Mouse (Mus musculus): ENCODE measurements around the gene Lhfpl3. TPM values are rescaled to one million over a fixed set of nuclear protein-coding genes. Genes with fewer than 3 reads are reported as not detected.
A peak's percentile ranks its signal among the peaks of the same experiment; 100 is the strongest.

Gene Lhfpl3
- total and polyA plus RNA-seq, 2 experiments from 2014 or later, result 51.8 to 72.5 TPM

DNA sequence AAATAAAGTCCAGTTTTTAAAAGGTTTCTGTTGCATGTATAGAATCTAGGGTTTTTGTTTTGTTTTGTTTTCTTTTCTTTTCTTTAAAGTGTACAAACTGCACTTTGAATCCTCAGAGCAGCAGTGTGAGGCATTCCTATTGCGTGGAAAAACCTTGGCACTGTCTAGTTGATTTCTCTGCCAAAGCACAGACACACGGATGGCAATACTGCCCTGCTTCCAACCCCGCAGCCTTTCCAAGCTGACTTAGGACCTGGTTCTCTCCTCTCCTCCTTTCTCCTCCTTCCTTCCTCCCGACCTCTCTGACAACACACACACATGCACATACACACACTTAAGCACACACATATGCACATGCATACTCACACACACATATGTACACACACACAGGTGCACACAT lies 294.6 kb downstream of the Lhfpl3 start:
- DNase-seq (ENCODE audit: low spot score) (peak; percentile 36), ATAC-seq (ENCODE audit: low FRiP score) (no peak)
- H3K4me1 ChIP-seq (ENCODE audit: insufficient read depth, low read length), result no peaks in the 10 kb centered on the region; the same call in 1 of the 2 replicates
- no peak overlapping the region for H3K4me2 ChIP-seq (ENCODE audit: low read depth, low read length, poor library complexity, severe bottlenecking)
- 70% methylated on average over 4 of the region's 4 CpGs for WGBS
- no peak overlapping the region for H3K9ac ChIP-seq (replicated peaks; ENCODE audit: low read length, poor library complexity, severe bottlenecking)
- no peak overlapping the region for H3K4me3 ChIP-seq (ENCODE audit: low read depth, low read length)
- no peaks in the 10 kb centered on the region for H3K27me3 ChIP-seq (ENCODE audit: insufficient read depth, low read length)
- H3K9me3 ChIP-seq (ENCODE audit: low read length), result no peaks in the 10 kb centered on the region
- no peaks in the 10 kb centered on the region for H3K36me3 ChIP-seq (ENCODE audit: insufficient read depth, low read length)
- no peak for TF ChIP-seq CTCF (IDR thresholded peaks at IDR 0.05)
- no peak overlapping the region for H3K27ac ChIP-seq (ENCODE audit: low read depth, low read length)

DNA sequence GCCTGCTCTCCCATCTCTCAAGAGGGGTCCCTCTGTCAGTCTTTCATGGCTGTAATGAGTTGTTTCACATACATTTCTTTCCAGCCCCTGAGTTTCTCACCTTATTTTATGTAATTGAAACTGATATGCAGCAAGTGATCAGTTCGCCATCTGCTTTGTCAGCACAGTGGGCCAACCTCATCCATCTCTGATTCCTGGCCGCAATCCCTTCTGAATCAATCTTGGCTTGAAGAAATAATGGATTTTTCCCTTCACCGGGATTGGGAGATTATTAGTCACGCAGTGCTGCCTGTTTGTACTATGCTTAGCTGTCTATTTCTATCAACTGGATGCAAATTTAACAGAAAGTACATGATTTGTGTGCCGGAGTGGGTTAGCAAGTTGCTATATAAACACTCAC lies 297.0 kb downstream of the Lhfpl3 start:
- Histone ChIP-seq H3K9ac (replicated peaks; ENCODE audit: low read length, poor library complexity, severe bottlenecking) (no peak overlapping the region), H3K4me2 (ENCODE audit: low read depth, low read length, poor library complexity, severe bottlenecking) (no peak overlapping the region), H3K9me3 (ENCODE audit: low read length) (no peaks in the 10 kb centered on the region), H3K4me3 (ENCODE audit: low read depth, low read length) (no peak overlapping the region), H3K36me3 (ENCODE audit: insufficient read depth, low read length) (no peaks in the 10 kb centered on the region), H3K4me1 (ENCODE audit: insufficient read depth, low read length) (no peaks in the 10 kb centered on the region; the same call in 1 of the 2 replicates), H3K27ac (ENCODE audit: low read depth, low read length) (no peak overlapping the region), H3K27me3 (ENCODE audit: insufficient read depth, low read length) (no peaks in the 10 kb centered on the region)
- peak; percentile 40 for DNase-seq (ENCODE audit: low spot score)
- no peak for ATAC-seq (ENCODE audit: low FRiP score)
- WGBS, result 70% methylated on average over 5 of the region's 5 CpGs
- no peak for TF ChIP-seq CTCF (IDR thresholded peaks at IDR 0.05)

GRCm38 (mm10) chr5:23049083-23049663 lies 303.3 kb downstream of the Lhfpl3 start:
- no peaks in the 10 kb centered on the region for H3K9me3 ChIP-seq (ENCODE audit: low read length)
- no peak for DNase-seq (ENCODE audit: low spot score)
- WGBS, result 67% methylated on average over 7 of the region's 7 CpGs
- H3K4me1 ChIP-seq (ENCODE audit: insufficient read depth, low read length), result no peaks in the 10 kb centered on the region
- H3K36me3 ChIP-seq (ENCODE audit: insufficient read depth, low read length), result no peaks in the 10 kb centered on the region
- H3K27me3 ChIP-seq (ENCODE audit: insufficient read depth, low read length), result no peaks in the 10 kb centered on the region
- no peak for ATAC-seq (ENCODE audit: low FRiP score)
- H3K9ac ChIP-seq (replicated peaks; ENCODE audit: low read length, poor library complexity, severe bottlenecking), result no peak overlapping the region
- no peak overlapping the region for H3K4me2 ChIP-seq (ENCODE audit: low read depth, low read length, poor library complexity, severe bottlenecking)
- no peak overlapping the region for H3K4me3 ChIP-seq (ENCODE audit: low read depth, low read length)
- no peak for TF ChIP-seq CTCF (IDR thresholded peaks at IDR 0.05)
- H3K27ac ChIP-seq (ENCODE audit: low read depth, low read length), result no peak overlapping the region

- H3K4me2 ChIP-seq (ENCODE audit: low read depth, low read length, poor library complexity, severe bottlenecking), result no peak overlapping the region
- no peak for ATAC-seq (ENCODE audit: low FRiP score)
- WGBS, result 63% methylated on average over 5 of the region's 5 CpGs
- H3K27me3 ChIP-seq (ENCODE audit: insufficient read depth, low read length), result no peaks in the 10 kb centered on the region
- H3K4me1 ChIP-seq (ENCODE audit: insufficient read depth, low read length), result no peaks in the 10 kb centered on the region
- H3K36me3 ChIP-seq (ENCODE audit: insufficient read depth, low read length), result no peaks in the 10 kb centered on the region
- DNase-seq (ENCODE audit: low spot score), result no peak
- H3K9me3 ChIP-seq (ENCODE audit: low read length), result no peaks in the 10 kb centered on the region
- TF ChIP-seq CTCF (IDR thresholded peaks at IDR 0.05), result no peak
- no peak overlapping the region for H3K27ac ChIP-seq (ENCODE audit: low read depth, low read length)
- no peak overlapping the region for H3K9ac ChIP-seq (replicated peaks; ENCODE audit: low read length, poor library complexity, severe bottlenecking)
- no peak overlapping the region for H3K4me3 ChIP-seq (ENCODE audit: low read depth, low read length)
Measured at GRCm38 (mm10) chr5:23051458-23051857, 305.6 kb downstream of the Lhfpl3 start.

GRCm38 (mm10) chr5:23094894-23095293 lies 349.0 kb downstream of the Lhfpl3 start:
- Histone ChIP-seq H3K9ac (replicated peaks; ENCODE audit: low read length, poor library complexity, severe bottlenecking) (no peak overlapping the region), H3K9me3 (ENCODE audit: low read length) (no peaks in the 10 kb centered on the region), H3K27ac (ENCODE audit: low read depth, low read length) (no peak overlapping the region), H3K4me3 (ENCODE audit: low read depth, low read length) (no peak overlapping the region), H3K4me1 (ENCODE audit: insufficient read depth, low read length) (no peaks in the 10 kb centered on the region), H3K4me2 (ENCODE audit: low read depth, low read length, poor library complexity, severe bottlenecking) (no peak overlapping the region), H3K27me3 (ENCODE audit: insufficient read depth, low read length) (no peaks in the 10 kb centered on the region), H3K36me3 (ENCODE audit: insufficient read depth, low read length) (no peaks in the 10 kb centered on the region)
- no peak for DNase-seq (ENCODE audit: low spot score)
- ATAC-seq (ENCODE audit: low FRiP score), result no peak
- 85% methylated on average over 1 of the region's 1 CpGs for WGBS
- TF ChIP-seq CTCF (IDR thresholded peaks at IDR 0.05), result no peak

- DNase-seq (ENCODE audit: low spot score) (no peak), ATAC-seq (ENCODE audit: low FRiP score) (no peak)
- no peak for TF ChIP-seq CTCF (IDR thresholded peaks at IDR 0.05)
- no peak overlapping the region for H3K27ac ChIP-seq (ENCODE audit: low read depth, low read length)
- no peak overlapping the region for H3K4me2 ChIP-seq (ENCODE audit: low read depth, low read length, poor library complexity, severe bottlenecking)
- H3K36me3 ChIP-seq (ENCODE audit: insufficient read depth, low read length), result no peaks in the 10 kb centered on the region
- WGBS, result 61% methylated on average over 2 of the region's 2 CpGs
- no peaks in the 10 kb centered on the region for H3K9me3 ChIP-seq (ENCODE audit: low read length)
- H3K9ac ChIP-seq (replicated peaks; ENCODE audit: low read length, poor library complexity, severe bottlenecking), result no peak overlapping the region
- no peak overlapping the region for H3K4me3 ChIP-seq (ENCODE audit: low read depth, low read length)
- H3K4me1 ChIP-seq (ENCODE audit: insufficient read depth, low read length), result no peaks in the 10 kb centered on the region
- H3K27me3 ChIP-seq (ENCODE audit: insufficient read depth, low read length), result no peaks in the 10 kb centered on the region
Measured at GRCm38 (mm10) chr5:23106536-23106935, 360.7 kb downstream of the Lhfpl3 start.

All from midbrain, postnatal 0 days (tissue).